Comparison of ENCODE assay signal across 29 mouse cellular contexts in the genomic region with DNA sequence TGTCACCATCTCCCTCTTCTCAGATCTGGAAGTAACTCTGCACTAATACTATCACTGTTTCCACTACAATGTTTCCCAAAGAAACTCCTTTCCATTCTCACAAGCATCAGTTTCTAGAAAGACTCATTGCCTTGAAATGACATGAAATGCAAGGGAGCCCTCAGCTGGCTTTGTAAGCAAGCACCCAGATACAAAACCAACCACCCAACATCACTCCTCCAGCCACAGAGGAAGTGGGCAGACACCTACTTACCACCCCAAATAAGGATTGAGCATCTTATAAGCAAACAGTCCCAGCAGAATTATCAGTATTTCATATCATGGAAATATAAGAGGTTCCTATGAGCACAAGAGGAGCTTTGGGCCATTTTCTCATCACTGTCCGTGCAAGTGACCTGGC.
DNase-seq lines count a peak whose midpoint lies in the region; ATAC-seq and TF ChIP-seq lines count a peak whose summit lies in the region.
"Had no signal": no experiment of that assay in that cellular context is flagged by ENCODE, and none has a peak within 500 bp of the region (broad histone marks: within the 10 kb centered on the region; RNA-seq: fewer than 3 reads in every experiment).

No protein-coding gene starts in this region.

- no peak for TF ChIP-seq EP300 in CH12.LX (IDR thresholded peaks at IDR 0.05; ENCODE audit: low read length)

- no peak overlapping the region for H3K9ac ChIP-seq in CH12.LX (ENCODE audit: insufficient read depth, low read depth)
- no peak overlapping the region for H3K9ac ChIP-seq in forebrain, embryonic 11.5 days (ENCODE audit: low read length)
- H3K9ac ChIP-seq: embryonic facial prominence, embryonic 15.5 days; forebrain, embryonic 13.5 days; kidney, embryonic 15.5 days; liver, embryonic 13.5 days had no signal

- no peaks in the 10 kb centered on the region for H3K9me3 ChIP-seq in CH12.LX (replicated peaks; ENCODE audit: low read length)
- no peaks in the 10 kb centered on the region for H3K9me3 ChIP-seq in heart, embryonic 10.5 days
- no peaks in the 10 kb centered on the region for H3K9me3 ChIP-seq in forebrain, embryonic 11.5 days (ENCODE audit: control insufficient read depth, low read length)
- H3K9me3 ChIP-seq: embryonic facial prominence, embryonic 15.5 days; forebrain, embryonic 13.5 days; kidney, embryonic 15.5 days; liver, embryonic 13.5 days had no signal

- in situ Hi-C loops in CH12.LX (cut with MboI; ENCODE audit: low pct_ligation_motif_present, low pct_unique_long_range_greater_than_20kb, low sequenced_read_pairs), result no loop called here

- no peaks in the 10 kb centered on the region for H3K79me2 ChIP-seq in CH12.LX (replicated peaks; ENCODE audit: control insufficient read depth, extremely low read depth, insufficient read depth, poor library complexity, severe bottlenecking)

- H3K27me3 ChIP-seq in CH12.LX (replicated peaks), result no peaks in the 10 kb centered on the region
- no peaks in the 10 kb centered on the region for H3K27me3 ChIP-seq in splenic B cell, adult 2 months (ENCODE audit: control insufficient read depth, insufficient read depth, low read length, poor library complexity, severe bottlenecking)
- no peaks in the 10 kb centered on the region for H3K27me3 ChIP-seq in heart, embryonic 10.5 days (ENCODE audit: insufficient read depth, poor library complexity, severe bottlenecking)
- no peaks in the 10 kb centered on the region for H3K27me3 ChIP-seq in forebrain, embryonic 11.5 days (ENCODE audit: control insufficient read depth, insufficient read depth, low read length)
- H3K27me3 ChIP-seq: embryonic facial prominence, embryonic 15.5 days; forebrain, embryonic 13.5 days; kidney, embryonic 15.5 days; liver, embryonic 13.5 days; Patski had no signal

- no peak overlapping the region for H3K27ac ChIP-seq in CH12.LX (ENCODE audit: insufficient read depth, low read depth)
- no peak overlapping the region for H3K27ac ChIP-seq in heart, embryonic 10.5 days
- H3K27ac ChIP-seq in forebrain, embryonic 11.5 days (ENCODE audit: low read depth, low read length), result no peak overlapping the region
- H3K27ac ChIP-seq: embryonic facial prominence, embryonic 15.5 days; forebrain, embryonic 13.5 days; kidney, embryonic 15.5 days; liver, embryonic 13.5 days; macrophage; stomach, postnatal 0 days had no signal

- peak; percentile 2; the same call in 1 of the 2 replicates for TF ChIP-seq RAD21 in CH12.LX (IDR thresholded peaks at IDR 0.05; ENCODE audit: low read depth, low read length)

- 88% methylated on average over 1 of the region's 1 CpGs for WGBS in heart, embryonic 10.5 days
- WGBS in forebrain, embryonic 11.5 days, result 67% methylated on average over 1 of the region's 1 CpGs

- H3K36me3 ChIP-seq in CH12.LX (replicated peaks in 1 of 2; ENCODE audit: control insufficient read depth in 1 of 2, insufficient read depth in 1 of 2, low read length in 1 of 2), result peaks cover 0 to 9% of the 10 kb centered on the region in 2 experiments
- peaks cover 2% of the 10 kb centered on the region; the same call in 1 of the 2 replicates for H3K36me3 ChIP-seq in splenic B cell, adult 2 months (ENCODE audit: control insufficient read depth, insufficient read depth, low read length, poor library complexity, severe bottlenecking)
- H3K36me3 ChIP-seq in heart, embryonic 10.5 days, result no peaks in the 10 kb centered on the region
- H3K36me3 ChIP-seq in forebrain, embryonic 11.5 days (ENCODE audit: control insufficient read depth, insufficient read depth, low read length), result no peaks in the 10 kb centered on the region
- H3K36me3 ChIP-seq: embryonic facial prominence, embryonic 15.5 days; kidney, embryonic 15.5 days; liver, embryonic 13.5 days had no signal

- H3K4me3 ChIP-seq in CH12.LX (replicated peaks in 1 of 3; ENCODE audit: low read depth in 2 of 3, low read length in 2 of 3, poor library complexity in 1 of 3), result no peak overlapping the region
- H3K4me3 ChIP-seq in heart, embryonic 10.5 days, result no peak overlapping the region
- H3K4me3 ChIP-seq in forebrain, embryonic 11.5 days (ENCODE audit: low read depth, low read length), result no peak overlapping the region
- H3K4me3 ChIP-seq: embryonic facial prominence, embryonic 15.5 days; forebrain, embryonic 13.5 days; kidney, embryonic 15.5 days; liver, embryonic 13.5 days; myocyte had no signal

- TF ChIP-seq POLR2A in CH12.LX (IDR thresholded peaks at IDR 0.05; ENCODE audit: low read depth, low read length), result no peak

- H3K4me2 ChIP-seq in CH12.LX (ENCODE audit: insufficient read depth, low read depth, poor library complexity, severe bottlenecking), result no peak overlapping the region
- no peak overlapping the region for H3K4me2 ChIP-seq in forebrain, embryonic 11.5 days (ENCODE audit: low read depth, low read length, severe bottlenecking)
- H3K4me2 ChIP-seq: embryonic facial prominence, embryonic 15.5 days; forebrain, embryonic 13.5 days; kidney, embryonic 15.5 days; liver, embryonic 13.5 days; midbrain, embryonic 11.5 days had no signal

- intact Hi-C loops in heart, postnatal 10 days (cut with DNase I), result no loop called here

- DNase-seq in thymus, postnatal 0 days (ENCODE audit: low spot score), result peak; percentile 36
- no peak for DNase-seq in thymus, postnatal 36 days
- DNase-seq in CH12.LX (ENCODE audit: extremely low read depth), result no peak
- DNase-seq in splenic B cell, adult 2 months (ENCODE audit: low read depth, low spot score), result peak; percentile 26
- no peak for DNase-seq in heart, postnatal 10 days
- no peak for DNase-seq in heart, embryonic 10.5 days (ENCODE audit: low spot score)
- DNase-seq in forebrain, embryonic 11.5 days (ENCODE audit: low spot score), result no peak
- DNase-seq: adrenal gland, adult 2 months; adrenal gland, postnatal 36 days; cerebellum, adult 2 months; cerebellum, postnatal 14 days; gastrocnemius, postnatal 10 days; left cerebral cortex, postnatal 4 days; liver, embryonic 13.5 days; lung, adult 18-20 months; retina, postnatal 1 day; right cerebral cortex, postnatal 14 days; thymus, adult 18-20 months had no signal

- dilution Hi-C loops in CH12.LX (cut with MboI; ENCODE audit: extremely low pct_ligation_motif_present, extremely low pct_unique_long_range_greater_than_20kb, low sequenced_read_pairs), result no loop called here

- peaks cover 3 to 26% of the 10 kb centered on the region in 2 experiments for H3K4me1 ChIP-seq in CH12.LX (ENCODE audit: control insufficient read depth in 1 of 2, insufficient read depth in 2 of 2)
- H3K4me1 ChIP-seq in heart, embryonic 10.5 days, result peaks cover 18% of the 10 kb centered on the region; the same call in 1 of the 2 replicates
- peaks cover 2% of the 10 kb centered on the region; the same call in 1 of the 2 replicates for H3K4me1 ChIP-seq in forebrain, embryonic 11.5 days (replicated peaks; ENCODE audit: control insufficient read depth, insufficient read depth, low read length)

- TF ChIP-seq CTCF in CH12.LX (conservative IDR thresholded peaks at IDR 0.05 in 1 of 2, IDR thresholded peaks at IDR 0.05 in 1 of 2; ENCODE audit: low read depth in 2 of 2, low read length in 2 of 2), result no peak

- peak; percentile 57 for ATAC-seq in megakaryocyte, adult 5-6 weeks (ENCODE audit: poor library complexity, severe bottlenecking)
- no peak for ATAC-seq in forebrain, embryonic 11.5 days (replicated peaks; ENCODE audit: low FRiP score)
- ATAC-seq: lung, postnatal 0 days; midbrain, embryonic 16.5 days; Patski had no signal

TF ChIP-seq in CH12.LX, 34 proteins besides CTCF, POLR2A, EP300 and RAD21:
- no peak for TF ChIP-seq CHD1 (IDR thresholded peaks at IDR 0.05; ENCODE audit: low read depth, low read length)
- no peak for TF ChIP-seq IRF4 (IDR thresholded peaks at IDR 0.05; ENCODE audit: low read depth, low read length)
- no peak for TF ChIP-seq ZMIZ1 (IDR thresholded peaks at IDR 0.05; ENCODE audit: low read depth, low read length)
- TF ChIP-seq MYC (IDR thresholded peaks at IDR 0.05; ENCODE audit: low read depth, low read length), result no peak
- no peak for TF ChIP-seq TBP (conservative IDR thresholded peaks at IDR 0.05; ENCODE audit: low read depth, low read length)
- TF ChIP-seq JUN (IDR thresholded peaks at IDR 0.05; ENCODE audit: insufficient read depth, low read depth, low read length), result no peak
- TF ChIP-seq PAX5 (IDR thresholded peaks at IDR 0.05; ENCODE audit: low read length), result no peak

Comparison
In these comparisons a context has a peak if more than half of its experiments do, and no peak if none do; other contexts are left out.
1. DNase-seq: peak in thymus, postnatal 0 days (single experiment) and splenic B cell, adult 2 months (single experiment); none in thymus, postnatal 36 days (0 of 2), CH12.LX (single experiment), heart, postnatal 10 days (0 of 2), heart, embryonic 10.5 days (single experiment) and forebrain, embryonic 11.5 days (single experiment).